Mouse (Mus musculus): Measurements from ENCODE around the gene Vill. TPM values are rescaled to one million over a fixed set of nuclear protein-coding genes. Genes with fewer than 3 reads are reported as not detected.

The Vill gene
- polyA plus RNA-seq, 1 experiment from 2014 or later, result 36.7 TPM

DNA sequence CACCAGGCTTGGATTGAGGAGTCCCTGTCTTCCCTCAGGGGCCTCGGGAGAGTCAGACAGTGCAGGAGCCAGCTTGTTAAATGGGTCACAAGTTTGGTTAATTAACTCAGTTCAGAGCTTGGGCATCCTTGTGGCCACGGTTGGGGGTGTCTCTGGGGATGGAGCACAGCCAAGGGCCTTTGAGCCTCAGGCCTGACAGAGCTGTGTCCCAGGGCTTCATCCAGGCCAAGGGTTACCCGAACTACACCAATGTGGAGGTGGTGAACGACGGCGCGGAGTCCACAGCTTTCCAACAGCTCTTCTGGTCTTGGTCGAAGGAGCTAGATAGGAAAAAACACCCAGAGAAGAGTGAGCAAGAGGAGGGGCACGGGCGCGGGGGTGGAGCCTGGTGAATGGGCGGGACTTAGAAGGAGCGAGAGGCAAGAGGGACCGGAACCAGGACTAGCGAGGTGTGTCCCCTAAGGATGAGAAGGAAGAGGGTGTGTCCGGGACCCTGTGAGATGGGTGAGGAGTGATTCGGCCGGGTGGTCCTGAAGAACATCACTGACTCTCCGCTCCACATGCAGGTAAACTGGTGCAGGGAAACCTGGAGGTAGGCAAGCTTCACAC lies 10.6 kb downstream of the Vill start:
- ATAC-seq (ENCODE audit: insufficient read depth), result peak; percentile 18; the same call in 1 of the 2 replicates
- Histone ChIP-seq H3K9me3 (ENCODE audit: low read depth, low read length) (no peaks in the 10 kb centered on the region), H3K27me3 (ENCODE audit: insufficient read depth, low read length) (no peaks in the 10 kb centered on the region), H3K9ac (no peak overlapping the region), H3K36me3 (ENCODE audit: insufficient read depth) (no peaks in the 10 kb centered on the region), H3K4me2 (peak overlapping the region; percentile 28; the same call in 1 of the 2 replicates), H3K4me1 (ENCODE audit: insufficient read depth) (peaks cover 5% of the 10 kb centered on the region; the same call in 1 of the 2 replicates), H3K27ac (ENCODE audit: low read depth) (no peak overlapping the region), H3K4me3 (ENCODE audit: low read depth, low read length) (no peak overlapping the region)
- no peak for TF ChIP-seq CTCF (IDR thresholded peaks at IDR 0.05; ENCODE audit: low read depth)
- DNase-seq, result peak; percentile 30
- 36% methylated on average over 19 of the region's 19 CpGs for WGBS

DNA sequence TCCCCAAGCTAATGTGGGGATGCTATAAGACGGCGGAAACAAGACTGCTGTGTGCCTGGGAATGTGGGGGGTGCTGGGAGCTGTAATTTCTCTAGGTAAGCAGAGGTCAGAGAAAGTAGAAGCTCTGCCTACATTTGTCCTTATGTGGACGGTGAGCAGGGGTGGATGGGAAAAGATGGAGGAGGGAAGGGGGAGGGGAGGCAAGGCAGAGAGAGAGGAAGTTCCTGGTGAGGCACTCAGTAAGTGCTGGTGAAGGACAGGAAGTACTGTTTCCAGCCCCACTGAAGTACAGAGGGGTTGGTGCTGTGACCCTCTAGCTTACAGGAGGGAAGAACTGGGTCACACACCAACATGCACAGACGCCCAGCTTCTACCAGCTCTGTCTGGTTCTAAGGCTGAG lies 11.7 kb downstream of the Vill start:
- Histone ChIP-seq H3K9me3 (ENCODE audit: low read depth, low read length) (no peaks in the 10 kb centered on the region), H3K36me3 (ENCODE audit: insufficient read depth) (no peaks in the 10 kb centered on the region), H3K27ac (ENCODE audit: low read depth) (no peak overlapping the region; the same call in 1 of the 2 replicates), H3K9ac (no peak overlapping the region), H3K27me3 (ENCODE audit: insufficient read depth, low read length) (no peaks in the 10 kb centered on the region), H3K4me3 (ENCODE audit: low read depth, low read length) (no peak overlapping the region), H3K4me1 (ENCODE audit: insufficient read depth) (peaks cover 5% of the 10 kb centered on the region; the same call in 1 of the 2 replicates), H3K4me2 (no peak overlapping the region)
- TF ChIP-seq CTCF (IDR thresholded peaks at IDR 0.05; ENCODE audit: low read depth), result no peak
- DNase-seq, result no peak
- WGBS, result 45% methylated on average over 4 of the region's 4 CpGs
- no peak for ATAC-seq (ENCODE audit: insufficient read depth)

DNA sequence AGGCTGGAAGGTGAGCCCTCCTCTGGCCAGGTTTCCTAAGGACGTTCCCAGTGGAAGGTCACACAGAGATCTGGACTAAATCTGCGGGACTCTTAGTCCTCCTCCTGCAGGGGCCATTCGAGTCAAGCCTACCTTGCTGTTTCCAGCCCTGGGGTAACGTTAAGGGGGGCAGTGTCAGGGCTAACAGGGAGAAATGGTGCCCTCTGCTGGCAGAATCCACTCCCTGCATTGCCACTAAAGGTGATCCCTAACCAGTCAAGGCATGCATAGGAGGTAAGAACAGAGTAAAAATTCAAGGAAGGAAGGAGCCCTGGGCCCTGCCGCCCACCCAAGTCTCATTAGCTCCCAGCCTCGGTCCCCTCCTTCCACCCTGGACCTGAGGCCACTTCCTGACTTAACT lies 15.0 kb downstream of the Vill start:
- DNase-seq (peak; percentile 90), ATAC-seq (ENCODE audit: insufficient read depth) (peak; percentile 48)
- Histone ChIP-seq H3K4me2 (no peak overlapping the region), H3K9me3 (ENCODE audit: low read depth, low read length) (no peaks in the 10 kb centered on the region), H3K4me3 (ENCODE audit: low read depth, low read length) (no peak overlapping the region), H3K27me3 (ENCODE audit: insufficient read depth, low read length) (no peaks in the 10 kb centered on the region), H3K27ac (ENCODE audit: low read depth) (no peak overlapping the region), H3K36me3 (ENCODE audit: insufficient read depth) (0 out of 2 replicates have a peak, but pooled peaks cover under 1% of the 10 kb centered on the region), H3K4me1 (ENCODE audit: insufficient read depth) (peaks cover 5% of the 10 kb centered on the region; the same call in 1 of the 2 replicates), H3K9ac (no peak overlapping the region)
- peak; percentile 96 for TF ChIP-seq CTCF (IDR thresholded peaks at IDR 0.05; ENCODE audit: low read depth)
- under 1% methylated on average over 6 of the region's 6 CpGs for WGBS

DNA sequence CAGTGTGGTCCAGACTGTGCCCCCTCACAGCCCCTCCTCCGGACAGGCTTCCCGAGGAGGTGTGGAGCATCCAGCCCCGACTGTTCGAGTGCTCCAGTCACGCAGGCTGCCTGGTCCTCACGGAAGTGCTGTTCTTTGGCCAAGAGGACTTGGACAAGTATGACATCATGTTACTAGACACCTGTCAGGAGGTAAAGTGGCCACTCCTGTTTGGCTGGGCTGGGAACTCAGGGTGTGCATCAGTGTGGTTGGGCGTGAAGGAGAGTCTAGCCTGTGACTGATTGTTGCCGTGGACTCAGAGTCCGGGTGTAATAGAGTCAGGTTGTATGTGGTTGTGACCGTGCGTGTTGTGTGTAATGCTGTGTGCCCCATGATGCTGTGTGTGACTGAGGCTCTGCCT lies 15.7 kb downstream of the Vill start:
- H3K36me3 ChIP-seq (ENCODE audit: insufficient read depth), result 0 out of 2 replicates have a peak, but pooled peaks cover 3% of the 10 kb centered on the region
- TF ChIP-seq CTCF (IDR thresholded peaks at IDR 0.05; ENCODE audit: low read depth), result no peak
- H3K27me3 ChIP-seq (ENCODE audit: insufficient read depth, low read length), result no peaks in the 10 kb centered on the region
- H3K27ac ChIP-seq (ENCODE audit: low read depth), result no peak overlapping the region
- H3K9ac ChIP-seq, result no peak overlapping the region
- no peaks in the 10 kb centered on the region for H3K9me3 ChIP-seq (ENCODE audit: low read depth, low read length)
- H3K4me1 ChIP-seq (ENCODE audit: insufficient read depth), result 0 out of 2 replicates have a peak, but pooled peaks cover 3% of the 10 kb centered on the region
- H3K4me3 ChIP-seq (ENCODE audit: low read depth, low read length), result no peak overlapping the region
- ATAC-seq (ENCODE audit: insufficient read depth) (peak; percentile 26; the same call in 1 of the 2 replicates), DNase-seq (peak; percentile 52)
- H3K4me2 ChIP-seq, result no peak overlapping the region
- 63% methylated on average over 11 of the region's 11 CpGs for WGBS

DNA sequence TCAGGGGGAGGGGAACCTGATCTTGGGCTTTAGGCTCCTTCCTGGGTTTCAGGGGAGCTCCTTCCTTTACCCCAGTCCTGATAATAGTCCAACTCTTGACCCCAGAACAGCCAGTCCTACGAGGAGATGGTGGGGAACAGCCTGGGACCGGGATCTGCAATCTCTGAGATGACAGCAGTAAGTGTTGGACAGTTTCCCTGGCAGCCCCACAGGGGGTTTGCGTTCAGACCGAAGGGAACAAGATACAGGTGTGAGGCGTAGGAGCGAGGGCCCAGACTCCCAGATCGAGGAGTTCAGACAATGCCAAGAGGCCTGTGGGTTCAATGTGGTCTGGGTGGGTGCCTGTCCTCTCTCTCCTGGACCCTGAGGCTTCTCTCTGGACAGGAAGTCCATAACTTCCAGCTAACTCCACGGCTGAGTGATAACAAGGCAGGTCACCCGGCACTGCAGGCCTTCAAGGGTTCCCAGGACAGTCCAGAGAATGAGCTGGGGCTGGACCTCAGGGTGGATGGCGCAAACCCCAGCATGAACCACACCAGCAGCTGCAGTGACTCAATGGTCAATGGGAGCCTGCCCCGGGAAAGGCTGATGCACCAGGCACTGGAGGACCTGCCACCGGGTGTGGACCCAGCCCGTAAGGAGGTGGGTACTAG lies 17.7 kb downstream of the Vill start:
- ATAC-seq (ENCODE audit: insufficient read depth) (no peak), DNase-seq (no peak)
- Histone ChIP-seq H3K4me1 (ENCODE audit: insufficient read depth) (peaks cover 2% of the 10 kb centered on the region; the same call in 1 of the 2 replicates), H3K4me2 (no peak overlapping the region), H3K9me3 (ENCODE audit: low read depth, low read length) (no peaks in the 10 kb centered on the region), H3K36me3 (ENCODE audit: insufficient read depth) (peaks cover 15% of the 10 kb centered on the region; the same call in 1 of the 2 replicates), H3K4me3 (ENCODE audit: low read depth, low read length) (no peak overlapping the region), H3K27me3 (ENCODE audit: insufficient read depth, low read length) (no peaks in the 10 kb centered on the region), H3K9ac (no peak overlapping the region), H3K27ac (ENCODE audit: low read depth) (no peak overlapping the region)
- no peak for TF ChIP-seq CTCF (IDR thresholded peaks at IDR 0.05; ENCODE audit: low read depth)
- 70% methylated on average over 13 of the region's 13 CpGs for WGBS

DNA sequence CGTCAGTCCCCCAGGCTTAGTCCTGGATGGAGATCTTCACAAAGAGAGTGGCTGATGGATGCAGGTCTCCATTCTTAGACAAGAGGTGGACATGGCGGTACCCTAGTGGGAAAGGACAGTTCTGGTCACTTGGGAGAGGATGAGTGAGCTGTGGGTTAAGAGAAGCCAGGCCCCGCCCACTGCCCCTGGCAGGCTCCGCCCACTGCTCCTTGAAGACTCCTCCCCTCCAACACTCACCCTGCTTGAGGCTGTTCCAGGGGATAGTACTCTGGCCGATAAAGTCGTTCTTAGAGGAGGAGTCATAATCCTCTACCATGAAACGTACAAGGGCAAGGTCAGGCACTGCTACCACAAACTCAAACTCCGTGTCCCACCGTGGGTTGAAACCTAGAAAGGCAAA lies 19.2 kb downstream of the Vill start:
- Histone ChIP-seq H3K9ac (no peak overlapping the region), H3K9me3 (ENCODE audit: low read depth, low read length) (no peaks in the 10 kb centered on the region), H3K27me3 (ENCODE audit: insufficient read depth, low read length) (no peaks in the 10 kb centered on the region), H3K4me1 (ENCODE audit: insufficient read depth) (peaks cover 2% of the 10 kb centered on the region; the same call in 1 of the 2 replicates), H3K4me3 (ENCODE audit: low read depth, low read length) (no peak overlapping the region), H3K27ac (ENCODE audit: low read depth) (no peak overlapping the region), H3K36me3 (ENCODE audit: insufficient read depth) (peaks cover 15% of the 10 kb centered on the region; the same call in 1 of the 2 replicates), H3K4me2 (no peak overlapping the region)
- DNase-seq (no peak), ATAC-seq (ENCODE audit: insufficient read depth) (no peak)
- 77% methylated on average over 9 of the region's 9 CpGs for WGBS
- no peak for TF ChIP-seq CTCF (IDR thresholded peaks at IDR 0.05; ENCODE audit: low read depth)

DNA sequence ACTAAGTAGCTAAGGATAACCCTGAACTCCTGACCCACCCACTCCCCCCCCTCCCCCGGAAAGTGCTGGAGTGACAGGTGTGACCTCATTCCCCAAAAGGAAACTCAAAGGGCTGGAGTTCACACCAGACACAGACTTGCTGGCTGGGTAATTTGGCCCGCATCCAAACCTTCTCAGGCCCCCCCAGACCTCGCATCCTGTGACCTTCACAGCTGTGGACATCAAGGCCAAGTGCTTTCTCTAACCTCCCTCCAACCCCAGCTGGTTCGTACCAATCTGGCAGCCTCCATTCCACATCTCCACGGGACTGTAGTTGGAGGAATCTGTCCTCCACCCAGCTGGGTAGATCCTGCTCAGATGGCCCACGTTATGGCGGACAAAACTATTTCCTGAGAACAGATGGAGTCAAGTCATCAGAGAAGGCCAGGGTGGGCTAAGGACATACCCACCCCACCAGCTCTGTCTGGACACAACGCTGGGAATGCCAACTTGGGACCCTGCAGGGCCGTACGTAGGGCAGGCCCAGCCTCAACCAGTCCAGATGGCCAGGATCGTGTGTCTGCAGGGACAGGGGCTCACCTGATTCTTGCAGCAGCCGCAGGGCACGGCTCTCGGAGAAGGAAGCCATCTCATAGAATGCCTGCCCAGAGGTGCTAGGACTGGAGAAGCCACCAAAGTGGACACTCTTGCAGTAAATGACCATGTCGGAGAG lies 20.8 kb downstream of the Vill start:
- Histone ChIP-seq H3K36me3 (ENCODE audit: insufficient read depth) (peaks cover 15% of the 10 kb centered on the region; the same call in 1 of the 2 replicates), H3K27ac (ENCODE audit: low read depth) (no peak overlapping the region), H3K4me2 (no peak overlapping the region), H3K4me3 (ENCODE audit: low read depth, low read length) (no peak overlapping the region), H3K9ac (no peak overlapping the region), H3K4me1 (ENCODE audit: insufficient read depth) (peaks cover 2% of the 10 kb centered on the region; the same call in 1 of the 2 replicates), H3K27me3 (ENCODE audit: insufficient read depth, low read length) (no peaks in the 10 kb centered on the region), H3K9me3 (ENCODE audit: low read depth, low read length) (no peaks in the 10 kb centered on the region)
- DNase-seq, result peak; percentile 60
- no peak for TF ChIP-seq CTCF (IDR thresholded peaks at IDR 0.05; ENCODE audit: low read depth)
- whole genome bisulfite sequencing, result 69% methylated on average over 15 of the region's 15 CpGs
- no peak for ATAC-seq (ENCODE audit: insufficient read depth)

All from lung, embryonic 14.5 days (tissue).